Mouse (Mus musculus) CH12F3 (cell line): Measurements from ENCODE around the gene Csf2rb2.
"Not testable (repeated sequence)": the region's sequence is repeated elsewhere in the genome, so short reads cannot be mapped to it uniquely, and the experiment has no call there.

Source experiments
- in situ Hi-C: fragments of 300-500 bp; cut with MboI; formaldehyde crosslinking; loops from 2 replicates; pipeline ENCODE4 v1.14.3; 2020; ENCODE audit warnings: low sequenced_read_pairs

The Csf2rb2 gene

DNA sequence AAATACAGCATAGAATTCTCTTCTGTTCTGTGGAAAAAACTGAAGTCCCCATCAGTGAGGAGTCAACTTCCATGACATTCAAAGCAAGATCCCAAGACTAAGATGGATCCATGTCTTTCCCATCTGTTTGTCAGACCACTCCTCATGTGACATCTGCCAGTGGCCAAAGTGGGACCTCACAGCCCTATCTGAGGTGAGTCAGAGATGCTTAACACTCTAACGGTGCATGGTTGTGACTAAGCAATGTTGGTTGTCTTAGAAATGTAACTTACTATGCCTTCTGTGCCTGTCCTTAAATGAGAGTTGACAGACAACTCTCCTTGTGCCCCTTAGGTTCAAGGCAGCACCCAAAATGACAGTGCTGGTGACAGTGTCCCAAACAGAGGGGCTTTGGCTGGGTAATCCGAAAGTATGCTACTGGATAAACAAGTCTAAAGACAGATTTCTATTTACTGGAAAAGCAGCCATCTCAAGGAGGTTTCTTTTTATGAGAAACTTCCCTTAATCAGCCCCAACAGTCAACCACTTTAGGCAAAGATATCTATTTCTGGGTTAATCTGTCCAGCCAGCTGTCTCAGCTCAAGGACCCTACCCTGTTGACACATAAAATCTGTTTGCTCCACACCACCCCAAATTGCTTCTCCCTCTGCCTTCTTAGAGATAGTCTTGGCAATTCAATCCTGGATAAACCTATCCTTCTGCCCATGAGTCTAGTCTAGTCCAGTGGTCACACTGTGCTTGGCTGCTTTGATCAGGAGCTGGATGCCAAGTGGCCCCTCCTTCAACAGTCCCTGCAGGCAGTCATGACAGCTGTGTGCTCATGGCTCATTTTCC, 13.0 kb upstream of the Csf2rb2 start:
- in situ Hi-C loops, result not testable (repeated sequence)

DNA sequence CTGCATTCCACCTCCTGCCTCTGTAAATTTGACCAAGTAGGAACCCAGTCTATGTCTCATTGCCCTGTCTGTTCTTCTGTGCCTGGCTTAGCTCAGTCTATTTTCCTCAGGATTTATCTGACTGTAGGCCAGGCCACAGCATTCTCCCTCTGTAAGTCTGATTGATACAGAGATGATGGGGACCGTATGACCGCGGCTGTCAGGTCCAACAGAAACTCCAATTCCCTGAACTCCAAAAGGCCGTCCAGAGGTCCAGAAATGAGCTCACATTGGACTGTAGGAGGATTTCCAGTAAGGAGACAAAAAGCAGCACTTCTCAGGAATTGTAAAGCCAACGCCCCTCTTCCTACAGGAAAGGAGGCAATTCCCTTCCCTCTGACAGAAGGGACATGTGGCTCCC, 8.1 kb upstream of the Csf2rb2 start:
- in situ Hi-C loops, result not testable (repeated sequence)

DNA sequence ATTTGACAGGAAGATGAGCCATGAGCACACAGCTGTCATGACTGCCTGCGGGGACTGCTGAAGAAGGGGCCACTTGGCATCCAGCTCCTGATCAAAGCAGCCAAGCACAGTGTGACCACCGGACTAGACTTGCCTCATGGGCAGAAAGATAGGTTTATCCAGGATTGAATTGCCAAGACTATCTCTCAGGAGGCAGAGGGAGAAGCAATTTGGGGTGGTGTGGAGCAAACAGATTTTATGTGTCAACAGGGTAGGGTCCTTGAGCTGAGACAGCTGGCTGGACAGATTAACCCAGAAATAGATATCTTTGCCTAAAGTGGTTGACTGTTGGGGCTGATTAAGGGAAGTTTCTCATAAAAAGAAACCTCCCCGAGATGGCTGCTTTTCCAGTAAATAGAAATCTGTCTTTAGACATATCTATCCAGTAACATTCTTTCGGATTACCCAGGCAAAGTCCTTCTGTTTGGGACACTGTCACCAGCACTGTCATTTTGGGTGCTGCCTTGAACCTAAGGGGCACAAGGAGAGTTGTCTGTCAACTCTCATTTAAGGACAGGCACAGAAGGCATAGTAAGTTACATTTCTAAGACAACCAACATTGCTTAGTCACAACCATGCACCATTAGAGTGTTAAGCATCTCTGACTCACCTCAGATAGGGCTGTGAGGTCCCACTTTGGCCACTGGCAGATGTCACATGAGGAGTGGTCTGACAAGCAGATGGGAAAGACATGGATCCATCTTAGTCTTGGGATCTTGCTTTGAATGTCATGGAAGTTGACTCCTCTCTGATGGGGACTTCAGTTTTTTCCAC, 7.1 kb upstream of the Csf2rb2 start:
- in situ Hi-C loops, result not testable (repeated sequence)

- in situ Hi-C loops, result no loop called here
Observed at GRCm38 (mm10) chr15:78310971-78311370, 5.5 kb upstream of the Csf2rb2 start.

- in situ Hi-C loops, result no loop called here
Observed at GRCm38 (mm10) chr15:78309865-78310264, 4.3 kb upstream of the Csf2rb2 start.

- in situ Hi-C loops, result no loop called here
Observed at GRCm38 (mm10) chr15:78303665-78304233, 1.8 kb downstream of the Csf2rb2 start.

GRCm38 (mm10) chr15:78302718-78303117, 2.8 kb downstream of the Csf2rb2 start:
- in situ Hi-C loops, result no loop called here

DNA sequence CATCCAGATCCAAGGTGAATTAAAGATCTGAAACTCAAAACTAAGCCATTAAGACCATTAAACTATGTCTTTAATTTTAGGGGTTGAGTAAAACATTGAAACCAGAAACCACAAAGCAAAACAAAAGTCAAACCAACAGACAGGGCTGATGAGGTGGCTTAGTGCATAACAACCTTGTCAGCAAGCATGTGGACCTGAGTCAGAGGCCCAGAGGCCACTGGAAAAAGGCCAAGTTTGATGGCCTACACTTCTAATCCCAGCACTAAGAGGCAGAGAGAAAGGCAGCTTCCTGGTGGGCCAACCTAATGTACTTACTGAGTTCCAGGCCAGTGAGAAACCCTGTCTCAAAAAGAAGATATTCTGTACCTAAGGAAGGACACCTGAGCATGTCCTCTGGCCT, 4.7 kb downstream of the Csf2rb2 start:
- in situ Hi-C loops, result no loop called here

GRCm38 (mm10) chr15:78299641-78300040, 5.9 kb downstream of the Csf2rb2 start:
- in situ Hi-C loops, result no loop called here

DNA sequence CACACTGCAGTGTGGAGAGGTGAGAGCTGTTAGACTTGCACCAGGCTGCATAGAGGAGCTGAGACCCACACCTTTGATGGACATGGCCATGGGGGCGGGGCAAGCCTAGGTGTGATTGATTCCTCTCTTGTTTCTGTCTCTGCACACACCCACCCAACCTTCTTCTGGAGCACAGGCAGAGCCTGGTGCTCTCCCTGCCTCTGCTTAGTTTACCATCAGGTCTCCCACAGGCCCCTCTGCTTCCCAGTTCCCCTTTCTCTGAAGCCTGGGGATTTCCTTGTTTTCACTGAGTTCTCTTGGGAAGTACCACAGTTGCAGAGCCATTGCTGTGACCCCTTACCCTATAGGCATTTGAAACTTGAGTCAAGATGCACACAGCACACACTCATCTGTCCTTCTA, 7.0 kb downstream of the Csf2rb2 start:
- in situ Hi-C loops, result no loop called here

DNA sequence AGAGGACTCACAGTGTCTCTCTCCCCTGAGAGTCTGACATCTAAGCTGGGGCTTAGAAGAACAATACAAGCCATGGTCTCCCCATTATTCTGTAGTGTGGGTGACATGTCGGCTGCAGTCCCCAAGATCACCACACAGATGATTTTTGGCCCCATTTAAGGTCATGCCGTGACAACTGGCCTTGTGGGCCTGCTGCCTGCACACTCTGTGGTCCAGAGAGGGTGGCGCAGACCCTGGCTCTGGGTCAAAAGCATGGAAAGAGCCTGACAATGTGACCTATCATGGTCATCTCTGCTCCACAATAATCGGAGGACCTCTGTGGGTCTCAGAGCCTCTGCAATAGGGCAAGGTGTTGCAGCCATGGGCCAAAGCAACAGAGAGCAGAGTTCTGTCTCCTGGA, 11.8 kb downstream of the Csf2rb2 start:
- in situ Hi-C loops, result no loop called here

DNA sequence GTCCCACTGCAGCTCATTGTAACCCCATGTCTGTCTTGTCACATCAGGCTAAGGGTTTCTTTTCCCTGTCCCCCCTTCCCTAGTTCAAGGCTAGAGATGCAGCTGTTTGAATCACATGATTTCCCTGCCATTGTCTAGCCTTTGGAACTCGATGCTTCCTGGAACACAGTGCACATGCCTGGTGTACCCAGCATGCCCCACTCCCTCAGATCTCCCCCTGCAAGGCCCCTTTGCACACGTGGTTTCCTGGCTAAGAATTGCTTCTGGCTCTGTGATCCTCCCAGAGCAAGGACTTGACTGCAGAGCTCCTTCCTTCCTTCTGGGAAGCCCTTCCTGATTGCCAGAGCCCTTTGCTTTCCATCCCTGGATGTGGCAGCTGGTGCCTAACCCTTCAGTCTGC, 12.3 kb downstream of the Csf2rb2 start:
- in situ Hi-C loops, result not testable (repeated sequence)

GRCm38 (mm10) chr15:78289775-78290174, 15.7 kb downstream of the Csf2rb2 start:
- in situ Hi-C loops, result not testable (repeated sequence)

DNA sequence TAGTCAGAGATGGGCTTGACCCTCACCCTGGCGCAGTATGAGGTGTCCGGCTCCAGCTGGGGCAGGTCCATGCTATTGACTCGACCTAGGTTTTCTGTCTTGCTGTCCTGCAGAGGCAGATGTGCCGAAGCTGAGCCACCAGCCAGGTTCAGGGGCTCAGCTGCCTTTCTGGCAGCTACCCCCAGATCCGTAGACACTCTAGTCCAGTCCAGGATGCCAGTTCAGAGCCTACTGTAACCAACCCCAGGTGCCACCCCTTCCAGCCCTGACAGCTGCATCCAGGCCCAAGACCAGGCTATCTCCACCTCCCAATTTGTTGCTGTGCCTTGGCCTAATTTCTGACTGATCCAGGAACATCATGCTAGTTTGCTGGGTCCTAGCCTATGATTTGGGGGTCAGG, 17.6 kb downstream of the Csf2rb2 start:
- in situ Hi-C loops, result no loop called here

DNA sequence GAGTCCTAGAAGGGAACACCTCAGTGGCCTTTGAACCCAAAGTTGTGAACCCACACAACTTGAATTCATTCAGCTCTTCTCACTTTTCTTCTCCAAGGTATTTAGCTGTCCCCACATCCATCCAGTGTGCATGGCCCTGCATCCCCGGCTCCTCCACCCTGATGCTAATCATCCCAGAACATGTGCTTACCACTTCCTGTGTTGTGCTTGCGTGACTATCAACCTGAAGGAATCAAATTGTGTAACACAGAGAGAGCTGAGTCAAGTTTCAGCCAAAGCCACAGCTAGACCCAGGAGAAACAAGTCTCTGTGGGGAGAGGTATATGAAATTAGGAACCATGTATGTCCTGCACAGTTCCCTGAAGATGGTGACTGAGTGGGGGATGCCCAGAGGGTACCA, 27.2 kb downstream of the Csf2rb2 start:
- in situ Hi-C loops, result no loop called here

DNA sequence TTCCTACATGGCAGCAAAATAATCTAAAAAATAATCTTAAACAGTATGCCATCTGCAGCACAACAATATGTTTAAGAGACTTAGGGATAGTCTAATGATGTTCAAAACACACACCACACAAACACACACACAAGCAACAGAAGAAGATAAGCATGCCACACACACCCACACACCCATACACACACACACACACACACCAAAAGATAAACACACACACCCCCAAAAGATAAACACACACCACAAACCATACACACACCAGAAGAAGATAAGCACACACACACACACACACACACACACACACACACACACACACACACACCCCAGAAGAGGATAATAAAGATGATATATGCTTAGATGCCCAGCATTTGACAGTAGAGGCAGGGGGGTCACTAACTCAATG, 34.3 kb downstream of the Csf2rb2 start:
- in situ Hi-C loops, result no loop called here

- in situ Hi-C loops, result no loop called here
Observed at GRCm38 (mm10) chr15:78267865-78268264, 37.7 kb downstream of the Csf2rb2 start.

DNA sequence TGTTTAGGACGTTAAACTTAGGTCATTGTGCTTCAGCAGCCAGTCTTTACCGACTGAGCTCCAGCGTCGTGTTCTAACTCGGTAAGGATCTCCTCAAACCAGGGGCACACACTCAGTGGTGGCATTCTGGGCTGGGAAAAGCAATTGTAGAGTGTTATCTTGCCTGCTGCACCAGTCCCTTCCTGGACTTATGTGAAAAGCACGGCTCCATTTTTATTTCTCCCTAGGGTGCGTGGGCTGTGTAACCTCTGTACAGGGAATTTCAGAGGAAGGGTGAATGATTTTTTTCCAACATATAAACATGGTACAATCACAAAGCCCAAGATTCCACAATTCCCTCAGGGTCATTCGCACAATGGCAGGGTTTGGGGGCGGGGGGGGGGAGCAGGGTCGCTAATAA, 38.1 kb downstream of the Csf2rb2 start:
- in situ Hi-C loops, result no loop called here

- in situ Hi-C loops, result no loop called here
Observed at GRCm38 (mm10) chr15:78263286-78263685, 42.2 kb downstream of the Csf2rb2 start.

- in situ Hi-C loops, result no loop called here
Observed at GRCm38 (mm10) chr15:78260668-78261333, 44.7 kb downstream of the Csf2rb2 start.

- in situ Hi-C loops, result no loop called here
Observed at GRCm38 (mm10) chr15:78258246-78258865, 47.2 kb downstream of the Csf2rb2 start.
